Mouse (Mus musculus) heart, embryonic 10.5 days (tissue): ENCODE results near the gene Rasgrp4. TPM values are rescaled to one million over a fixed set of nuclear protein-coding genes. Genes with fewer than 3 reads are reported as not detected.
A peak's percentile ranks its signal among the peaks of the same experiment; 100 is the strongest.
"Not testable (repeated sequence)": the region's sequence is repeated elsewhere in the genome, so short reads cannot be mapped to it uniquely, and the experiment has no call there.

ENCODE experiments used
- DNase-seq: peaks from one replicate; pipeline ENCODE4 v3.0.0-alpha.2; 2017; ENCODE audit warnings: low spot score
- H3K27ac ChIP-seq: fragments of 300-500 bp; sonication (generic); 2 replicates; pipeline ENCODE4 v1.5.1; 2016; ENCODE audit warnings: mild to moderate bottlenecking
- H3K27me3 ChIP-seq: fragments of 300-500 bp; sonication (generic); 2 replicates; pipeline ENCODE4 v1.6.1; 2016; ENCODE audit warnings: mild to moderate bottlenecking; ENCODE audit not compliant: poor library complexity, insufficient read depth, severe bottlenecking
- H3K36me3 ChIP-seq: fragments of 300-500 bp; sonication (generic); 2 replicates; pipeline ENCODE4 v1.6.1; 2016; ENCODE audit warnings: mild to moderate bottlenecking, moderate library complexity
- H3K4me1 ChIP-seq: fragments of 300-500 bp; sonication (generic); 2 replicates; pipeline ENCODE4 v1.6.1; 2016; ENCODE audit warnings: mild to moderate bottlenecking
- H3K4me3 ChIP-seq: fragments of 300-500 bp; sonication (generic); 2 replicates; pipeline ENCODE4 v1.5.1; 2016; ENCODE audit warnings: mild to moderate bottlenecking, moderate library complexity
- H3K9me3 ChIP-seq: fragments of 300-500 bp; sonication (generic); 2 replicates; pipeline ENCODE4 v1.6.1; 2016; ENCODE audit warnings: mild to moderate bottlenecking, moderate library complexity
- WGBS: fragments of 180-500 bp; shearing (Covaris S2); methylation state at CpG from one replicate; pipeline ENCODE4 v1.1.7; 2016; 5-methylcytosine and 5-hydroxymethylcytosine counted together
- polyA plus RNA-seq: library from polyadenylated mRNA; unstranded; fragments of >200 nt; fragmentation: Nextera tagmentation; extraction: Ambion mirVana; gene quantifications from 2 replicates; pipeline ENCODE4 v1.2.1, GENCODE M21; 2016

Gene Rasgrp4
- polyA plus RNA-seq, 1 experiment from 2014 or later = 0.79 TPM

GRCm38 (mm10) chr7:29170755-29171561 lies 36.3 kb downstream of the Rasgrp4 start:
- peaks cover 37% of the 10 kb centered on the region for H3K36me3 ChIP-seq
- H3K4me3 ChIP-seq = peak overlapping the region; percentile 82
- no peak overlapping the region for H3K27ac ChIP-seq
- 2% methylated on average over 43 of the region's 43 CpGs for WGBS
- peaks cover 71% of the 10 kb centered on the region for H3K27me3 ChIP-seq
- H3K9me3 ChIP-seq = no peaks in the 10 kb centered on the region
- no peak for DNase-seq
- H3K4me1 ChIP-seq = peaks cover 54% of the 10 kb centered on the region

GRCm38 (mm10) chr7:29171562-29172097 lies 37.0 kb downstream of the Rasgrp4 start:
- Histone ChIP-seq H3K36me3 (peaks cover 44% of the 10 kb centered on the region), H3K9me3 (no peaks in the 10 kb centered on the region), H3K4me1 (peaks cover 54% of the 10 kb centered on the region), H3K27ac (no peak overlapping the region), H3K4me3 (peak overlapping the region; percentile 82), H3K27me3 (peaks cover 71% of the 10 kb centered on the region)
- no peak for DNase-seq
- WGBS = 6% methylated on average over 34 of the region's 34 CpGs

GRCm38 (mm10) chr7:29172390-29173016 lies 37.9 kb downstream of the Rasgrp4 start:
- 28% methylated on average over 32 of the region's 32 CpGs for WGBS
- Histone ChIP-seq H3K27ac (0 out of 2 replicates have a peak overlapping the region, but pooled peaks have one; percentile 3), H3K9me3 (no peaks in the 10 kb centered on the region), H3K4me1 (peaks cover 54% of the 10 kb centered on the region), H3K27me3 (peaks cover 64% of the 10 kb centered on the region), H3K4me3 (peak overlapping the region; percentile 82), H3K36me3 (peaks cover 49% of the 10 kb centered on the region)
- DNase-seq = no peak

GRCm38 (mm10) chr7:29178106-29178505 lies 43.5 kb downstream of the Rasgrp4 start:
- H3K27ac ChIP-seq = no peak overlapping the region
- peaks cover 11% of the 10 kb centered on the region for H3K4me1 ChIP-seq
- peaks cover 47% of the 10 kb centered on the region for H3K36me3 ChIP-seq
- H3K27me3 ChIP-seq = peaks cover 23% of the 10 kb centered on the region
- DNase-seq = no peak
- H3K9me3 ChIP-seq = no peaks in the 10 kb centered on the region
- H3K4me3 ChIP-seq = no peak overlapping the region
- 91% methylated on average over 4 of the region's 4 CpGs for WGBS

GRCm38 (mm10) chr7:29179323-29179722 lies 44.7 kb downstream of the Rasgrp4 start:
- Histone ChIP-seq H3K36me3 (peaks cover 35% of the 10 kb centered on the region), H3K9me3 (no peaks in the 10 kb centered on the region), H3K4me1 (peaks cover 11% of the 10 kb centered on the region), H3K27ac (peak overlapping the region; percentile 90), H3K4me3 (peak overlapping the region; percentile 79), H3K27me3 (peaks cover 11% of the 10 kb centered on the region)
- 39% methylated on average over 7 of the region's 7 CpGs for WGBS
- DNase-seq = no peak

GRCm38 (mm10) chr7:29180077-29180853 lies 45.6 kb downstream of the Rasgrp4 start, which contains the start of gene Psmd8:
Gene Psmd8 (minus strand): TSS chr7:29180701.
- peak within 1 kb of the TSS; percentile 90 for H3K27ac ChIP-seq
- H3K27me3 ChIP-seq = peaks cover 1% of the 10 kb centered on the region; the same call in 1 of the 2 replicates

GRCm38 (mm10) chr7:29180854-29181236 lies 46.2 kb downstream of the Rasgrp4 start:
- H3K9me3 ChIP-seq = no peaks in the 10 kb centered on the region
- H3K4me3 ChIP-seq = peak overlapping the region; percentile 79
- no peak for DNase-seq
- no peaks in the 10 kb centered on the region for H3K27me3 ChIP-seq
- 39% methylated on average over 5 of the region's 5 CpGs for WGBS
- H3K36me3 ChIP-seq = peaks cover 20% of the 10 kb centered on the region
- H3K27ac ChIP-seq = 0 out of 2 replicates have a peak overlapping the region, but pooled peaks have one; percentile 50
- peaks cover 11% of the 10 kb centered on the region for H3K4me1 ChIP-seq

More at GRCm38 (mm10) chr7:29180077-29180853, 45.6 kb downstream of the Rasgrp4 start, which contains the start of gene Psmd8:
- DNase-seq = peak; percentile 99
- Histone ChIP-seq H3K4me3 (peak within 1 kb of the TSS; percentile 79), H3K4me1 (peaks cover 11% of the 10 kb centered on the region), H3K36me3 (peaks cover 25% of the 10 kb centered on the region), H3K9me3 (no peaks in the 10 kb centered on the region)
- WGBS = under 1% methylated on average over 62 of the region's 62 CpGs

- H3K36me3 ChIP-seq = peaks cover 15% of the 10 kb centered on the region
- not testable (repeated sequence) for H3K4me3 ChIP-seq, H3K27me3 ChIP-seq, H3K27ac ChIP-seq, DNase-seq, H3K9me3 ChIP-seq
- H3K4me1 ChIP-seq = peaks cover 11% of the 10 kb centered on the region
- WGBS = 92% methylated on average over 4 of the region's 4 CpGs
These were observed 46.7 kb downstream of the Rasgrp4 start for GRCm38 (mm10) chr7:29181323-29181722.

GRCm38 (mm10) chr7:29194230-29194629 lies 59.6 kb downstream of the Rasgrp4 start:
- H3K27me3 ChIP-seq, H3K27ac ChIP-seq, H3K4me3 ChIP-seq, H3K4me1 ChIP-seq, H3K36me3 ChIP-seq, H3K9me3 ChIP-seq, DNase-seq: not testable (repeated sequence)
- WGBS = 83% methylated on average over 1 of the region's 1 CpGs

- Histone ChIP-seq H3K36me3 (no peaks in the 10 kb centered on the region), H3K4me3 (no peak overlapping the region)
- 72% methylated on average over 6 of the region's 6 CpGs for WGBS
These were observed 67.9 kb downstream of the Rasgrp4 start for GRCm38 (mm10) chr7:29202577-29202976.

More at GRCm38 (mm10) chr7:29202577-29202976, 67.9 kb downstream of the Rasgrp4 start:
- H3K27me3 ChIP-seq = no peaks in the 10 kb centered on the region
- no peaks in the 10 kb centered on the region for H3K9me3 ChIP-seq
- no peak for DNase-seq
- H3K4me1 ChIP-seq = no peaks in the 10 kb centered on the region
- no peak overlapping the region for H3K27ac ChIP-seq
